29 mouse cellular contexts compared by ENCODE assay signal in the genomic region with DNA sequence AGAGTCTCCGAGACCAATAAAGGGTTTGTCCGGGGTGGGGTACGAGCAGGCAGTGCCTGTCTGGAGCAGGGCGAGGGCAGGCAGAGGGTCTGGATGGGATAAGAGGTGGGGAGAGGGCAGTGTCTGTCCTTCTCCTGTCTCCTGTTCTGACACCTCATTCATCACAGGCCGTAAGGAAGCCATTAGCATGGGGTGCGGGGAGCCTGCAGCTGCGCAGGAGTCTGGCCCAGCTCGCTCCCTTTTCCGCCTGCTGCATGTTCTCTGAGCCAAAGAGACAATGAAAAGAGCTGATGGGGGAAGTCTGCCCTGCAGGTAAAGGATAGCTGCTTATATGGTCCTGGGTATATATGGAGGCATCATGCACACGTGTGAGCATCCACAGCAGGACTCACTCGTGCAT. TPM values are rescaled to one million over a fixed set of nuclear protein-coding genes. Genes with fewer than 3 reads are reported as not detected.
A peak's percentile ranks its signal among the peaks of the same experiment; 100 is the strongest.
DNase-seq lines count a peak whose midpoint lies in the region; ATAC-seq and TF ChIP-seq lines count a peak whose summit lies in the region.
"Had no signal": no experiment of that assay in that cellular context is flagged by ENCODE, and none has a peak within 500 bp of the region (broad histone marks: within the 10 kb centered on the region; RNA-seq: fewer than 3 reads in every experiment).

No protein-coding gene starts in this region.

- peaks cover 96% of the 10 kb centered on the region for H3K36me3 ChIP-seq in hindbrain, embryonic 10.5 days
- no peaks in the 10 kb centered on the region for H3K36me3 ChIP-seq in hindbrain, embryonic 16.5 days (ENCODE audit: control insufficient read depth, insufficient read depth, low read length)
- no peaks in the 10 kb centered on the region for H3K36me3 ChIP-seq in neural tube, embryonic 15.5 days
- peaks cover 12% of the 10 kb centered on the region; the same call in 1 of the 2 replicates for H3K36me3 ChIP-seq in hindbrain, embryonic 14.5 days (replicated peaks; ENCODE audit: control insufficient read depth, insufficient read depth)
- peaks cover 44% of the 10 kb centered on the region for H3K36me3 ChIP-seq in neural tube, embryonic 12.5 days
- no peaks in the 10 kb centered on the region for H3K36me3 ChIP-seq in lung, postnatal 0 days (ENCODE audit: insufficient read depth, low read length)
- H3K36me3 ChIP-seq: embryonic facial prominence, embryonic 15.5 days; heart, embryonic 13.5 days had no signal

- no peaks in the 10 kb centered on the region for H3K9me3 ChIP-seq in hindbrain, embryonic 10.5 days
- H3K9me3 ChIP-seq in hindbrain, embryonic 16.5 days (ENCODE audit: control insufficient read depth, low read length) = no peaks in the 10 kb centered on the region
- no peaks in the 10 kb centered on the region for H3K9me3 ChIP-seq in neural tube, embryonic 15.5 days (replicated peaks)
- H3K9me3 ChIP-seq in hindbrain, embryonic 14.5 days (ENCODE audit: control insufficient read depth, low read length) = no peaks in the 10 kb centered on the region
- H3K9me3 ChIP-seq in neural tube, embryonic 12.5 days = no peaks in the 10 kb centered on the region
- no peaks in the 10 kb centered on the region for H3K9me3 ChIP-seq in lung, postnatal 0 days (ENCODE audit: low read length)
- H3K9me3 ChIP-seq: embryonic facial prominence, embryonic 15.5 days; forebrain, embryonic 13.5 days; heart, embryonic 13.5 days; midbrain, embryonic 12.5 days had no signal

- no peak overlapping the region for H3K4me2 ChIP-seq in hindbrain, embryonic 16.5 days (ENCODE audit: low read length)
- H3K4me2 ChIP-seq in neural tube, embryonic 15.5 days = no peak overlapping the region
- no peak overlapping the region for H3K4me2 ChIP-seq in hindbrain, embryonic 14.5 days (replicated peaks)
- H3K4me2 ChIP-seq in neural tube, embryonic 12.5 days (replicated peaks) = 0 out of 2 replicates have a peak overlapping the region, but pooled peaks have one; percentile 10
- no peak overlapping the region for H3K4me2 ChIP-seq in lung, postnatal 0 days (replicated peaks; ENCODE audit: low read depth, low read length)
- H3K4me2 ChIP-seq: embryonic facial prominence, embryonic 15.5 days; forebrain, embryonic 13.5 days; heart, embryonic 13.5 days; midbrain, embryonic 12.5 days had no signal

- peak overlapping the region; percentile 41; the same call in 1 of the 2 replicates for H3K27ac ChIP-seq in hindbrain, embryonic 10.5 days
- H3K27ac ChIP-seq in hindbrain, embryonic 16.5 days (ENCODE audit: low read depth, low read length) = no peak overlapping the region
- no peak overlapping the region for H3K27ac ChIP-seq in neural tube, embryonic 15.5 days (replicated peaks)
- peak overlapping the region; percentile 33 for H3K27ac ChIP-seq in hindbrain, embryonic 14.5 days
- H3K27ac ChIP-seq in neural tube, embryonic 12.5 days = no peak overlapping the region
- no peak overlapping the region for H3K27ac ChIP-seq in lung, postnatal 0 days (ENCODE audit: low read length)
- H3K27ac ChIP-seq: embryonic facial prominence, embryonic 15.5 days; forebrain, embryonic 13.5 days; heart, embryonic 13.5 days; kidney, postnatal 0 days; liver, embryonic 14.5 days; midbrain, embryonic 12.5 days had no signal

- no peak overlapping the region for H3K9ac ChIP-seq in hindbrain, embryonic 16.5 days (ENCODE audit: low read depth, low read length)
- H3K9ac ChIP-seq in neural tube, embryonic 15.5 days (replicated peaks) = no peak overlapping the region
- no peak overlapping the region for H3K9ac ChIP-seq in hindbrain, embryonic 14.5 days
- no peak overlapping the region for H3K9ac ChIP-seq in neural tube, embryonic 12.5 days
- no peak overlapping the region for H3K9ac ChIP-seq in lung, postnatal 0 days (replicated peaks; ENCODE audit: low read depth)
- H3K9ac ChIP-seq: embryonic facial prominence, embryonic 15.5 days; forebrain, embryonic 13.5 days; heart, embryonic 13.5 days; liver, embryonic 14.5 days had no signal

- peaks cover 94% of the 10 kb centered on the region for H3K4me1 ChIP-seq in hindbrain, embryonic 10.5 days (replicated peaks)
- H3K4me1 ChIP-seq in hindbrain, embryonic 16.5 days (ENCODE audit: control insufficient read depth, insufficient read depth, low read depth, low read length) = peaks cover 24% of the 10 kb centered on the region
- H3K4me1 ChIP-seq in neural tube, embryonic 15.5 days = peaks cover 46% of the 10 kb centered on the region
- peaks cover 36% of the 10 kb centered on the region for H3K4me1 ChIP-seq in hindbrain, embryonic 14.5 days (replicated peaks; ENCODE audit: control insufficient read depth, insufficient read depth, low read length)
- H3K4me1 ChIP-seq in neural tube, embryonic 12.5 days = peaks cover 78% of the 10 kb centered on the region
- H3K4me1 ChIP-seq in lung, postnatal 0 days (ENCODE audit: insufficient read depth, low read depth, low read length) = no peaks in the 10 kb centered on the region; the same call in 1 of the 2 replicates

- TF ChIP-seq CTCF in lung, postnatal 0 days (IDR thresholded peaks at IDR 0.05) = no peak

- no peak for TF ChIP-seq EP300 in lung, postnatal 0 days (IDR thresholded peaks at IDR 0.05)

- peaks cover 20% of the 10 kb centered on the region; the same call in 1 of the 2 replicates for H3K27me3 ChIP-seq in hindbrain, embryonic 10.5 days (ENCODE audit: insufficient read depth, poor library complexity, severe bottlenecking)
- H3K27me3 ChIP-seq in hindbrain, embryonic 16.5 days (replicated peaks; ENCODE audit: control insufficient read depth, insufficient read depth, low read length) = no peaks in the 10 kb centered on the region
- H3K27me3 ChIP-seq in neural tube, embryonic 15.5 days (replicated peaks) = no peaks in the 10 kb centered on the region
- no peaks in the 10 kb centered on the region for H3K27me3 ChIP-seq in hindbrain, embryonic 14.5 days (ENCODE audit: control insufficient read depth, insufficient read depth, low read length)
- H3K27me3 ChIP-seq in neural tube, embryonic 12.5 days (replicated peaks) = no peaks in the 10 kb centered on the region
- H3K27me3 ChIP-seq in lung, postnatal 0 days (replicated peaks; ENCODE audit: insufficient read depth, low read length) = no peaks in the 10 kb centered on the region
- H3K27me3 ChIP-seq: forebrain, embryonic 13.5 days had no signal

- no peak overlapping the region for H3K4me3 ChIP-seq in hindbrain, embryonic 10.5 days
- H3K4me3 ChIP-seq in hindbrain, embryonic 16.5 days (ENCODE audit: low read length) = no peak overlapping the region
- no peak overlapping the region for H3K4me3 ChIP-seq in neural tube, embryonic 15.5 days (replicated peaks)
- H3K4me3 ChIP-seq in hindbrain, embryonic 14.5 days (replicated peaks; ENCODE audit: low read length) = no peak overlapping the region
- no peak overlapping the region for H3K4me3 ChIP-seq in neural tube, embryonic 12.5 days
- no peak overlapping the region for H3K4me3 ChIP-seq in lung, postnatal 0 days (ENCODE audit: low read depth, low read length)
- H3K4me3 ChIP-seq: embryonic facial prominence, embryonic 15.5 days; forebrain, embryonic 13.5 days; gastrocnemius, adult 2 months; heart, embryonic 13.5 days; midbrain, embryonic 12.5 days had no signal

- 75% methylated on average over 11 of the region's 11 CpGs for WGBS in hindbrain, embryonic 10.5 days
- WGBS in hindbrain, embryonic 16.5 days = 50% methylated on average over 11 of the region's 11 CpGs
- WGBS in neural tube, embryonic 15.5 days = 57% methylated on average over 11 of the region's 11 CpGs
- WGBS in hindbrain, embryonic 14.5 days = 62% methylated on average over 11 of the region's 11 CpGs
- WGBS in neural tube, embryonic 12.5 days = 58% methylated on average over 11 of the region's 11 CpGs
- 70% methylated on average over 11 of the region's 11 CpGs for WGBS in lung, postnatal 0 days

- DNase-seq in hindbrain, embryonic 10.5 days (ENCODE audit: low spot score) = peak; percentile 18
- DNase-seq in neural tube, embryonic 10.5 days (ENCODE audit: extremely low spot score, low spot score) = peak; percentile 49
- DNase-seq in hindbrain, embryonic 14.5 days (ENCODE audit: low spot score) = no peak
- DNase-seq in lung, postnatal 0 days (ENCODE audit: low spot score) = no peak
- no peak for DNase-seq in kidney, adult 11 months
- DNase-seq: B cell, adult 2 months; cerebellum, adult 8-10 months; cerebellum, postnatal 25 days; gastrocnemius, adult 2 months; gastrocnemius, postnatal 36 days; heart, adult 18-20 months; heart, postnatal 10 days; kidney, adult 2 months; layer of hippocampus, postnatal 36 days; left cerebral cortex, postnatal 4 days; liver; lung, adult 2 months; lung, postnatal 14 days; right cerebral cortex, postnatal 4 days; thymus, postnatal 4 days had no signal

- no peak for ATAC-seq in hindbrain, embryonic 16.5 days
- no peak for ATAC-seq in neural tube, embryonic 15.5 days (ENCODE audit: low FRiP score)
- no peak for ATAC-seq in hindbrain, embryonic 14.5 days (ENCODE audit: low FRiP score)
- no peak for ATAC-seq in neural tube, embryonic 12.5 days (ENCODE audit: low FRiP score, low read depth)
- ATAC-seq in lung, postnatal 0 days = no peak
- ATAC-seq: forebrain, embryonic 13.5 days had no signal

RNA-seq across cellular contexts. Expression of a gene that starts 22.6 kb away (rescaled TPM):
- polyA plus RNA-seq in hindbrain, embryonic 10.5 days (2016; fragmentation: Nextera tagmentation; extraction: Ambion mirVana) = 27.3 and 50.9 TPM in 2 replicates
- polyA plus RNA-seq in hindbrain, embryonic 16.5 days (2015; fragmentation: Nextera tagmentation; extraction: Ambion mirVana) = 115 and 117 TPM in 2 replicates
- polyA plus RNA-seq in neural tube, embryonic 15.5 days (2015; fragmentation: Nextera tagmentation; extraction: Ambion mirVana) = 89.8 and 111 TPM in 2 replicates
- polyA plus RNA-seq in hindbrain, embryonic 14.5 days (2014; fragmentation: Nextera tagmentation; extraction: Ambion mirVana) = 127 and 130 TPM in 2 replicates
- 73.6 and 74.1 TPM in 2 replicates for polyA plus RNA-seq in neural tube, embryonic 12.5 days (2016; fragmentation: Nextera tagmentation; extraction: Ambion mirVana)
- 18.9 and 25.0 TPM in 2 replicates for polyA plus RNA-seq in lung, postnatal 0 days (2015; fragmentation: Nextera tagmentation; extraction: Ambion mirVana)

RNA-seq across cellular contexts. Expression of a gene that starts 34.2 kb away (rescaled TPM):
- 29.7 and 51.6 TPM in 2 replicates for polyA plus RNA-seq in hindbrain, embryonic 10.5 days (2016; fragmentation: Nextera tagmentation; extraction: Ambion mirVana)
- 22.5 and 29.5 TPM in 2 replicates for polyA plus RNA-seq in hindbrain, embryonic 16.5 days (2015; fragmentation: Nextera tagmentation; extraction: Ambion mirVana)
- 23.1 and 27.2 TPM in 2 replicates for polyA plus RNA-seq in neural tube, embryonic 15.5 days (2015; fragmentation: Nextera tagmentation; extraction: Ambion mirVana)
- polyA plus RNA-seq in hindbrain, embryonic 14.5 days (2014; fragmentation: Nextera tagmentation; extraction: Ambion mirVana) = 19.2 and 21.8 TPM in 2 replicates
- 32.8 and 36.4 TPM in 2 replicates for polyA plus RNA-seq in neural tube, embryonic 12.5 days (2016; fragmentation: Nextera tagmentation; extraction: Ambion mirVana)
- 0.77 and 1.1 TPM in 2 replicates for polyA plus RNA-seq in lung, postnatal 0 days (2015; fragmentation: Nextera tagmentation; extraction: Ambion mirVana)

RNA-seq across cellular contexts. Expression of a gene that starts 37.1 kb away (rescaled TPM):
- 84.3 and 91.4 TPM in 2 replicates for polyA plus RNA-seq in hindbrain, embryonic 10.5 days (2016; fragmentation: Nextera tagmentation; extraction: Ambion mirVana)
- 46.4 and 46.6 TPM in 2 replicates for polyA plus RNA-seq in hindbrain, embryonic 16.5 days (2015; fragmentation: Nextera tagmentation; extraction: Ambion mirVana)
- polyA plus RNA-seq in neural tube, embryonic 15.5 days (2015; fragmentation: Nextera tagmentation; extraction: Ambion mirVana) = 52.6 and 56.6 TPM in 2 replicates
- polyA plus RNA-seq in hindbrain, embryonic 14.5 days (2014; fragmentation: Nextera tagmentation; extraction: Ambion mirVana) = 39.9 and 40.6 TPM in 2 replicates
- 73.3 and 79.5 TPM in 2 replicates for polyA plus RNA-seq in neural tube, embryonic 12.5 days (2016; fragmentation: Nextera tagmentation; extraction: Ambion mirVana)
- 62.1 and 72.6 TPM in 2 replicates for polyA plus RNA-seq in lung, postnatal 0 days (2015; fragmentation: Nextera tagmentation; extraction: Ambion mirVana)

RNA-seq across cellular contexts. Expression of a gene that starts 50.6 kb away (rescaled TPM):
- polyA plus RNA-seq in hindbrain, embryonic 10.5 days (2016; fragmentation: Nextera tagmentation; extraction: Ambion mirVana) = 89.7 and 96.6 TPM in 2 replicates
- 63.6 and 65.2 TPM in 2 replicates for polyA plus RNA-seq in hindbrain, embryonic 16.5 days (2015; fragmentation: Nextera tagmentation; extraction: Ambion mirVana)
- 59.3 and 61.1 TPM in 2 replicates for polyA plus RNA-seq in neural tube, embryonic 15.5 days (2015; fragmentation: Nextera tagmentation; extraction: Ambion mirVana)
- 57.5 and 60.5 TPM in 2 replicates for polyA plus RNA-seq in hindbrain, embryonic 14.5 days (2014; fragmentation: Nextera tagmentation; extraction: Ambion mirVana)
- 65.9 and 66.9 TPM in 2 replicates for polyA plus RNA-seq in neural tube, embryonic 12.5 days (2016; fragmentation: Nextera tagmentation; extraction: Ambion mirVana)
- 45.6 and 51.8 TPM in 2 replicates for polyA plus RNA-seq in lung, postnatal 0 days (2015; fragmentation: Nextera tagmentation; extraction: Ambion mirVana)

Comparison
In these comparisons a context has a peak if more than half of its experiments do, and no peak if none do; other contexts are left out.
1. DNase-seq: peak in hindbrain, embryonic 10.5 days (single experiment) and neural tube, embryonic 10.5 days (single experiment); none in hindbrain, embryonic 14.5 days (single experiment), lung, postnatal 0 days (single experiment) and kidney, adult 11 months (single experiment).
2. H3K27ac ChIP-seq: peak in hindbrain, embryonic 10.5 days (single experiment) and hindbrain, embryonic 14.5 days (single experiment); none in hindbrain, embryonic 16.5 days (single experiment), neural tube, embryonic 15.5 days (single experiment), neural tube, embryonic 12.5 days (single experiment) and lung, postnatal 0 days (single experiment).